Mouse (Mus musculus): ENCODE data around the gene Pmp22.

GRCm38 (mm10) chr11:63164756-63165484, 36.1 kb downstream of the Pmp22 start:
- peak; percentile 63; the same call in 1 of the 2 replicates for TF ChIP-seq CTCF (IDR thresholded peaks at IDR 0.05; ENCODE audit: borderline replicate concordance, extremely low read depth, insufficient read depth, insufficient read length)
- no peak for TF ChIP-seq POLR2A (IDR thresholded peaks at IDR 0.05; ENCODE audit: borderline replicate concordance, extremely low read depth, insufficient read depth, insufficient read length, poor library complexity, severe bottlenecking)
